Mouse (Mus musculus): ENCODE measurements at regions not wholly inside any gene's neighbourhood (a gene's known extent, or its start where the extent isn't known, plus 50 kb on each side); places are given as distances from the start of the nearest gene placed in this dataset.

DNA sequence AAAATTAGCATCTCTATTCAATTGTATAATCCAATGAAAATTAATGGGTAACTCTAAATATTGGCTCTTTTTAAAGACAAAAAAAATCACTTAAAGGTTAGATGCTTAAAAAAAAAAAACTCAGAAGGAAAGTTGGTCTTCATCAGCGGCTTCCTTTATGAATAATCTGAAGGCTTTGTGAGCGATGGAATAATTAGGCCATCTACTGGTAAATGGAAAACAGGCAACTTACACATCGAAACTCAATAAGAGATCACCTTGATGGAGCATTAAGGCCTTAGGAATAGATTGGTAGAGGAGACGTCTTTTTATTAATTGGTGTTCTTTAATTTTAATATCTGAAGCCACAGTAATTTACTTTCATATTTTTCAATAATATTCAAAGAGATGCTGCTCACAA, 218.6 kb upstream of the Tacr3 start:
- DNase-seq (ENCODE audit: low read depth): peak; percentile 70
- 0 out of 2 replicates have a peak, but pooled peaks have one; percentile 5 for TF ChIP-seq CTCF (IDR thresholded peaks at IDR 0.05; ENCODE audit: borderline replicate concordance, extremely low read depth, insufficient read depth, insufficient read length)
- TF ChIP-seq POLR2A (IDR thresholded peaks at IDR 0.05; ENCODE audit: borderline replicate concordance, extremely low read depth, insufficient read depth, insufficient read length, poor library complexity, severe bottlenecking): no peak

DNA sequence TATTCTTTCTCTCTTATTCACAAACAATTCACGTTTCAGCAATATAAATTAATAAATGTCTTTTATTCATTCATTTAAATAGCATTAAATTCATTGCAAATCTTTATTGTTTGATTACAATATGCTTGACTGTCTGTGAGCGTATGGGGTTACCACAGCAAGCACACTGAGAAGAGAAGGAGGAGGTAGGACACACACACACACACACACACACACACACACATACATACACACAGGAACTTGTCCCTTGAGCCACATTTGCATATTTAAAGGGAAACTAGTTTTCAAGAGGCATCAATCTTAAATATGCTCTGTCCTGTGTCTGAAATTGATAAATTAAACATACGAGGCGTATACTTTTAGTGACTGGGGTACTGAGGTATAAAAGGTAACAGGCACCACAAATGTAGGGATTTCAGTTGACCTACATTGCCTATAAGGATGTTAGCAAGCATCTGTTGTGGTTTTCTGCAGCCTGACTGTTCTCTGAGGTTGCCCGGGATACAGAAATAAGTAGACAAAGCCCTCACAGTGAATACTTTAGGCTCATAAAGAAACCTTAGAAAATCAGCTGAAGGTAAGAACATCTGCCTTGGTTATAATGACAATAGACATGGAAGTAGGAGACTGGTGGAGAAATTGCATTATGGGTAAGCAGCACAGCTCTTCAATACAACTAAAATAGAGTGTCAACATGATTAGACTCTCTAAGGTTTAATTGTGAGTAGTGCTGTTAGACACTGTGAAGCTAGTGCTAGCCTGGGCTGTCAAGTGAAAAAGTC, 217.1 kb upstream of the Tacr3 start:
- DNase-seq (ENCODE audit: low read depth): peak; percentile 33
- TF ChIP-seq POLR2A (IDR thresholded peaks at IDR 0.05; ENCODE audit: borderline replicate concordance, extremely low read depth, insufficient read depth, insufficient read length, poor library complexity, severe bottlenecking): no peak
- TF ChIP-seq CTCF (IDR thresholded peaks at IDR 0.05; ENCODE audit: borderline replicate concordance, extremely low read depth, insufficient read depth, insufficient read length): no peak

- TF ChIP-seq CTCF (IDR thresholded peaks at IDR 0.05; ENCODE audit: borderline replicate concordance, extremely low read depth, insufficient read depth, insufficient read length) (no peak), POLR2A (IDR thresholded peaks at IDR 0.05; ENCODE audit: borderline replicate concordance, extremely low read depth, insufficient read depth, insufficient read length, poor library complexity, severe bottlenecking) (no peak)
- no peak for DNase-seq (ENCODE audit: low read depth)
These were observed 216.6 kb upstream of the Tacr3 start for GRCm38 (mm10) chr3:134612298-134612616.

GRCm38 (mm10) chr3:134629166-134630134, 199.4 kb upstream of the Tacr3 start:
- TF ChIP-seq CTCF (IDR thresholded peaks at IDR 0.05; ENCODE audit: borderline replicate concordance, extremely low read depth, insufficient read depth, insufficient read length) (peak; percentile 83), POLR2A (IDR thresholded peaks at IDR 0.05; ENCODE audit: borderline replicate concordance, extremely low read depth, insufficient read depth, insufficient read length, poor library complexity, severe bottlenecking) (no peak)
- peak; percentile 92 for DNase-seq (ENCODE audit: low read depth)

- TF ChIP-seq POLR2A (IDR thresholded peaks at IDR 0.05; ENCODE audit: borderline replicate concordance, extremely low read depth, insufficient read depth, insufficient read length, poor library complexity, severe bottlenecking) (no peak), CTCF (IDR thresholded peaks at IDR 0.05; ENCODE audit: borderline replicate concordance, extremely low read depth, insufficient read depth, insufficient read length) (no peak)
- no peak for DNase-seq (ENCODE audit: low read depth)
These were observed 198.7 kb upstream of the Tacr3 start for GRCm38 (mm10) chr3:134630135-134630516.

GRCm38 (mm10) chr3:134648727-134649445, 179.9 kb upstream of the Tacr3 start:
- TF ChIP-seq CTCF (IDR thresholded peaks at IDR 0.05; ENCODE audit: borderline replicate concordance, extremely low read depth, insufficient read depth, insufficient read length): 0 out of 2 replicates have a peak, but pooled peaks have one; percentile 17
- no peak for TF ChIP-seq POLR2A (IDR thresholded peaks at IDR 0.05; ENCODE audit: borderline replicate concordance, extremely low read depth, insufficient read depth, insufficient read length, poor library complexity, severe bottlenecking)
- DNase-seq (ENCODE audit: low read depth): peak; percentile 82

GRCm38 (mm10) chr3:134654051-134654450, 174.8 kb upstream of the Tacr3 start:
- peak; percentile 84 for DNase-seq (ENCODE audit: low read depth)
- TF ChIP-seq CTCF (IDR thresholded peaks at IDR 0.05; ENCODE audit: borderline replicate concordance, extremely low read depth, insufficient read depth, insufficient read length) (peak; percentile 53; the same call in 1 of the 2 replicates), POLR2A (IDR thresholded peaks at IDR 0.05; ENCODE audit: borderline replicate concordance, extremely low read depth, insufficient read depth, insufficient read length, poor library complexity, severe bottlenecking) (no peak)

DNA sequence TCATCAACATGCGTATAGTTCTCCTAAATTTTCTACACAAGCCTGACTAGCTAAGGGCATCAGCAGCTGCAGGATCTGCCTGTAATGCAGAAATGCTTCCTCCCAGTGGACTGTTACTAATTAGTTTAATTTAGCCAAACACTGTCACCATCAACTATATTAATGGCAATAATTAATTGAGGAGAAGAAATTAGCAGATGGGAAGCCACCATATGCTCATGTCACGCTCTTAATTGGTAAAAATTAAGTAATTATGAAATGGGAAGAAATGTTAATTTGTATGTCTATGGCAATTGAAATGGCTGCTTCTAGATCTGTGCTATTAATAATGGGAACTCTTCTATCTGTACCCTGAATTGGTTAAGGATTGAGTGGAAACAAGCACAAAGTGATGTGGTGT, 133.9 kb upstream of the Tacr3 start:
- peak; percentile 67 for DNase-seq (ENCODE audit: low read depth)
- TF ChIP-seq POLR2A (IDR thresholded peaks at IDR 0.05; ENCODE audit: borderline replicate concordance, extremely low read depth, insufficient read depth, insufficient read length, poor library complexity, severe bottlenecking) (no peak), CTCF (IDR thresholded peaks at IDR 0.05; ENCODE audit: borderline replicate concordance, extremely low read depth, insufficient read depth, insufficient read length) (no peak)

DNA sequence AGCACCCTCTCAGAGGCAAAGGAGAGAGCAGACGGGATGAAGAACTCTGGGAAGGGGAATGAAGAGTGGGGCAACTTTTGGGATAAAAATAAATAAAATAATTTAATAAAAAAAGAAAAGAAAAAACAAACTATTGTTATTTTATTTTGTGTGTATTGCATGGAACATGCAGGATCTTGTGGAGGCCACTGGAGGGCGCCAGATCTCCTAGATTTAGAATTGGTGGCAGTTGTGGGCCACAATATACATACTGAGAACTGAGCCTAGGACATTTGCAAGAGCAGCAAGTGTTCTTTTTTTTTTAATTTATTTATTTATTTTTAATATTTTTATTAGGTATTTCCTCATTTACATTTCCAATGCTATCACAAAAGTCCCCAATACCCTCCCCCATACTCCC, 110.2 kb upstream of the Tacr3 start:
- TF ChIP-seq POLR2A (IDR thresholded peaks at IDR 0.05; ENCODE audit: borderline replicate concordance, extremely low read depth, insufficient read depth, insufficient read length, poor library complexity, severe bottlenecking): no peak
- peak; percentile 43; the same call in 1 of the 2 replicates for TF ChIP-seq CTCF (IDR thresholded peaks at IDR 0.05; ENCODE audit: borderline replicate concordance, extremely low read depth, insufficient read depth, insufficient read length)
- DNase-seq (ENCODE audit: low read depth): no peak

DNA sequence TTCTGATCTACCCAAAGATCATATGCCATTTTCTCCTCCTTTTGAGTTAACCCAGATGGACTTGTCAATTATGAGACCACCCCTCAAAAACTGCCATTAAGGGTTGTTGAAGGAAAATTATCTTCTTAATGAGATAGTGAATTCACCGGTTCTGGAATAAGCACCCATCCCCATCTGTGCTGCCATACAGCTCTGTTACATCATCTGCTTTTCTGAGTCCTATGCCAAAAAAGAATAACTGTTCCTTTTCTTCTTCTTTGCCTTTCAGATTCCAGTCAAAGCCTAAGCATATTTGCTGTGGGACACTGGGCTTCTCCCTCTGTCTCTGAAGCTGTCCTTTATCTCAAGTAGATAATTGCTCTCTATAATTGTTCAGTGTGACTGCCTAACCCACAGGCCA, 93.1 kb upstream of the Tacr3 start:
- TF ChIP-seq CTCF (IDR thresholded peaks at IDR 0.05; ENCODE audit: borderline replicate concordance, extremely low read depth, insufficient read depth, insufficient read length): no peak
- no peak for TF ChIP-seq POLR2A (IDR thresholded peaks at IDR 0.05; ENCODE audit: borderline replicate concordance, extremely low read depth, insufficient read depth, insufficient read length, poor library complexity, severe bottlenecking)
- DNase-seq (ENCODE audit: low read depth): peak; percentile 64

- no peak for DNase-seq (ENCODE audit: low read depth)
- TF ChIP-seq CTCF (IDR thresholded peaks at IDR 0.05; ENCODE audit: borderline replicate concordance, extremely low read depth, insufficient read depth, insufficient read length) (no peak), POLR2A (IDR thresholded peaks at IDR 0.05; ENCODE audit: borderline replicate concordance, extremely low read depth, insufficient read depth, insufficient read length, poor library complexity, severe bottlenecking) (no peak)
These were observed 67.7 kb upstream of the Tacr3 start for GRCm38 (mm10) chr3:134761108-134761507.
